ENCODE assay signal across 8 mouse cellular contexts in genomic region chrX:99042451-99042951, GRCm38 (mm10). TPM values are rescaled to one million over a fixed set of nuclear protein-coding genes. Genes with fewer than 3 reads are reported as not detected.
DNase-seq lines count a peak whose midpoint lies in the region; ATAC-seq and TF ChIP-seq lines count a peak whose summit lies in the region.

No protein-coding gene starts in this region.

- no peaks in the 10 kb centered on the region for H3K4me1 ChIP-seq in lung, embryonic 14.5 days (ENCODE audit: insufficient read depth)
- peaks cover 3% of the 10 kb centered on the region for H3K4me1 ChIP-seq in thymus, adult 2 months (replicated peaks; ENCODE audit: control insufficient read depth, insufficient read depth, low read length)

- peak; percentile 81 for DNase-seq in ES-CJ7 (ENCODE audit: low read depth, low spot score)
- peak; percentile 53 to 55 for DNase-seq in cerebellum, adult 18-20 months
- DNase-seq in layer of hippocampus, adult 8-10 months (ENCODE audit: low spot score in 2 of 2) = peak; percentile 44 to 45
- DNase-seq in lung, embryonic 14.5 days = peak; percentile 87
- DNase-seq in ovary, adult 18-20 months (ENCODE audit: low spot score) = peak; percentile 86
- DNase-seq in thymus, adult 2 months = peak; percentile 64

- peak overlapping the region; percentile 42 for H3K4me3 ChIP-seq in lung, embryonic 14.5 days (ENCODE audit: low read depth, low read length)
- peak overlapping the region; percentile 39 for H3K4me3 ChIP-seq in thymus, adult 2 months (ENCODE audit: control insufficient read depth, insufficient read depth, low read length)

- no peaks in the 10 kb centered on the region for H3K36me3 ChIP-seq in lung, embryonic 14.5 days (ENCODE audit: insufficient read depth)
- no peaks in the 10 kb centered on the region for H3K36me3 ChIP-seq in thymus, adult 2 months (ENCODE audit: control insufficient read depth, insufficient read depth, low read length)

- no peak for TF ChIP-seq POLR2A in thymus, adult 2 months (IDR thresholded peaks at IDR 0.05; ENCODE audit: control insufficient read depth, extremely low read depth, insufficient read depth, low read length, poor library complexity)

- peak overlapping the region; percentile 73 for H3K4me2 ChIP-seq in lung, embryonic 14.5 days

- TF ChIP-seq CTCF in lung, embryonic 14.5 days (IDR thresholded peaks at IDR 0.05; ENCODE audit: low read depth) = 0 out of 2 replicates have a peak, but pooled peaks have one; percentile 8
- TF ChIP-seq CTCF in thymus, adult 2 months (IDR thresholded peaks at IDR 0.05; ENCODE audit: borderline replicate concordance, control insufficient read depth, extremely low read depth, insufficient read depth, low read length, poor library complexity) = no peak

- H3K27ac ChIP-seq in lung, embryonic 14.5 days (ENCODE audit: low read depth) = no peak overlapping the region
- H3K27ac ChIP-seq in thymus, adult 2 months (ENCODE audit: control insufficient read depth, insufficient read depth, low read length) = no peak overlapping the region

- no peaks in the 10 kb centered on the region for H3K9me3 ChIP-seq in lung, embryonic 14.5 days (ENCODE audit: low read depth, low read length)

- ATAC-seq in frontal cortex, adult (ENCODE audit: low TSS enrichment) = peak; percentile 91
- peak; percentile 98 to 99 for ATAC-seq in hematopoietic stem cell, adult 5-6 weeks (replicated peaks in 1 of 2; ENCODE audit: insufficient read depth in 1 of 2, low FRiP score in 2 of 2, low TSS enrichment in 1 of 2, low read depth in 1 of 2, poor library complexity in 2 of 2, severe bottlenecking in 2 of 2)
- ATAC-seq in lung, embryonic 14.5 days (ENCODE audit: insufficient read depth) = peak; percentile 97

- H3K27me3 ChIP-seq in lung, embryonic 14.5 days (ENCODE audit: insufficient read depth, low read length) = peaks cover 8% of the 10 kb centered on the region; the same call in 1 of the 2 replicates
- no peaks in the 10 kb centered on the region for H3K27me3 ChIP-seq in thymus, adult 2 months (ENCODE audit: control insufficient read depth, insufficient read depth, low read length)

- peak overlapping the region; percentile 41 for H3K9ac ChIP-seq in lung, embryonic 14.5 days

- WGBS in lung, embryonic 14.5 days = 10% methylated on average over 31 of the region's 31 CpGs
- WGBS in thymus, adult 2 months = 0% methylated on average over 29 of the region's 31 CpGs

RNA-seq across cellular contexts. Expression of gene Stard8, which starts 39.5 kb away (rescaled TPM):
- total RNA-seq in hematopoietic stem cell, adult 5-6 weeks (2017) = 5.4 and 5.5 TPM in 2 replicates
- total RNA-seq in layer of hippocampus, adult 8-10 months (2022) = 10 to 100 TPM in 1 of 4 experiments, 1 to 10 TPM in 3; 8.4 to 11.2 (median 9.7) TPM
- polyA plus RNA-seq in lung, embryonic 14.5 days (2014; fragmentation: Nextera tagmentation; extraction: Ambion mirVana) = 11.3 and 11.4 TPM in 2 replicates
- 3.7 and 10.1 TPM in 2 replicates for polyA plus RNA-seq in thymus, adult 2 months (2012; rRNA removed)
